Mouse (Mus musculus): Measurements from ENCODE around the gene Lad1. TPM values are rescaled to one million over a fixed set of nuclear protein-coding genes. Genes with fewer than 3 reads are reported as not detected.

Lad1 gene
- polyA plus RNA-seq, 1 experiment from 2014 or later, result 4.8 TPM

GRCm38 (mm10) chr1:135863786-135864335 lies 45.5 kb downstream of the Lad1 start:
- Histone ChIP-seq H3K4me1 (ENCODE audit: control insufficient read depth in 2 of 2, insufficient read depth in 2 of 2, low read length in 2 of 2) (peaks cover 25 to 30% of the 10 kb centered on the region in 2 experiments), H3K36me3 (ENCODE audit: control insufficient read depth, insufficient read depth, low read length) (no peaks in the 10 kb centered on the region), H3K9ac (ENCODE audit: low read length) (no peak overlapping the region), H3K4me2 (ENCODE audit: low read length) (no peak overlapping the region), H3K4me3 (ENCODE audit: control insufficient read depth in 1 of 2, insufficient read depth in 1 of 2, low read depth in 1 of 2, low read length in 2 of 2) (no peak overlapping the region), H3K9me3 (ENCODE audit: control insufficient read depth, low read length) (no peaks in the 10 kb centered on the region), H3K27ac (replicated peaks in 1 of 2; ENCODE audit: control insufficient read depth in 1 of 2, insufficient read depth in 1 of 2, low read depth in 2 of 2, low read length in 2 of 2) (no peak overlapping the region), H3K27me3 (ENCODE audit: control insufficient read depth, insufficient read depth, low read length) (peaks cover 4% of the 10 kb centered on the region; the same call in 1 of the 2 replicates)
- 63% methylated on average over 9 of the region's 9 CpGs for WGBS
- no peak for ATAC-seq (ENCODE audit: insufficient number of reproducible peaks, insufficient read depth, low FRiP score, low read depth)

- Histone ChIP-seq H3K4me3 (ENCODE audit: control insufficient read depth in 1 of 2, insufficient read depth in 1 of 2, low read depth in 1 of 2, low read length in 2 of 2) (no peak overlapping the region), H3K9ac (ENCODE audit: low read length) (no peak overlapping the region), H3K27ac (replicated peaks in 1 of 2; ENCODE audit: control insufficient read depth in 1 of 2, insufficient read depth in 1 of 2, low read depth in 2 of 2, low read length in 2 of 2) (no peak overlapping the region), H3K36me3 (ENCODE audit: control insufficient read depth, insufficient read depth, low read length) (no peaks in the 10 kb centered on the region), H3K4me1 (ENCODE audit: control insufficient read depth in 2 of 2, insufficient read depth in 2 of 2, low read length in 2 of 2) (peaks cover 25 to 30% of the 10 kb centered on the region in 2 experiments), H3K27me3 (ENCODE audit: control insufficient read depth, insufficient read depth, low read length) (peaks cover 4% of the 10 kb centered on the region; the same call in 1 of the 2 replicates), H3K4me2 (ENCODE audit: low read length) (no peak overlapping the region), H3K9me3 (ENCODE audit: control insufficient read depth, low read length) (no peaks in the 10 kb centered on the region)
- WGBS, result 77% methylated on average over 6 of the region's 6 CpGs
- ATAC-seq (ENCODE audit: insufficient number of reproducible peaks, insufficient read depth, low FRiP score, low read depth), result no peak
These were observed 46.4 kb downstream of the Lad1 start for GRCm38 (mm10) chr1:135864830-135865229.

- 43% methylated on average over 19 of the region's 19 CpGs for WGBS
- H3K9ac ChIP-seq (ENCODE audit: low read length), result no peak overlapping the region
- ATAC-seq (ENCODE audit: insufficient number of reproducible peaks, insufficient read depth, low FRiP score, low read depth), result no peak
- H3K4me3 ChIP-seq (ENCODE audit: control insufficient read depth in 1 of 2, insufficient read depth in 1 of 2, low read depth in 1 of 2, low read length in 2 of 2), result no peak overlapping the region
- H3K4me2 ChIP-seq (ENCODE audit: low read length), result no peak overlapping the region
- no peak overlapping the region for H3K27ac ChIP-seq (replicated peaks in 1 of 2; ENCODE audit: control insufficient read depth in 1 of 2, insufficient read depth in 1 of 2, low read depth in 2 of 2, low read length in 2 of 2)
- peaks cover 25 to 28% of the 10 kb centered on the region in 2 experiments for H3K4me1 ChIP-seq (ENCODE audit: control insufficient read depth in 2 of 2, insufficient read depth in 2 of 2, low read length in 2 of 2)
- no peaks in the 10 kb centered on the region for H3K9me3 ChIP-seq (ENCODE audit: control insufficient read depth, low read length)
- H3K36me3 ChIP-seq (ENCODE audit: control insufficient read depth, insufficient read depth, low read length), result no peaks in the 10 kb centered on the region
- peaks cover 4% of the 10 kb centered on the region; the same call in 1 of the 2 replicates for H3K27me3 ChIP-seq (ENCODE audit: control insufficient read depth, insufficient read depth, low read length)
These were observed 47.3 kb downstream of the Lad1 start for GRCm38 (mm10) chr1:135865518-135866194.

- H3K36me3 ChIP-seq (ENCODE audit: control insufficient read depth, insufficient read depth, low read length), result no peaks in the 10 kb centered on the region
- WGBS, result 86% methylated on average over 6 of the region's 6 CpGs
- H3K4me2 ChIP-seq (ENCODE audit: low read length), result no peak overlapping the region
- no peaks in the 10 kb centered on the region for H3K9me3 ChIP-seq (ENCODE audit: control insufficient read depth, low read length)
- no peak overlapping the region for H3K27ac ChIP-seq (replicated peaks in 1 of 2; ENCODE audit: control insufficient read depth in 1 of 2, insufficient read depth in 1 of 2, low read depth in 2 of 2, low read length in 2 of 2)
- H3K9ac ChIP-seq (ENCODE audit: low read length), result no peak overlapping the region
- no peak for ATAC-seq (ENCODE audit: insufficient number of reproducible peaks, insufficient read depth, low FRiP score, low read depth)
- H3K4me3 ChIP-seq (ENCODE audit: control insufficient read depth in 1 of 2, insufficient read depth in 1 of 2, low read depth in 1 of 2, low read length in 2 of 2), result no peak overlapping the region
- peaks cover 0 to 3% of the 10 kb centered on the region in 2 experiments; a peak in 1 of 4 replicates for H3K4me1 ChIP-seq (ENCODE audit: control insufficient read depth in 2 of 2, insufficient read depth in 2 of 2, low read length in 2 of 2)
- H3K27me3 ChIP-seq (ENCODE audit: control insufficient read depth, insufficient read depth, low read length), result peaks cover 4% of the 10 kb centered on the region; the same call in 1 of the 2 replicates
These were observed 50.2 kb downstream of the Lad1 start for GRCm38 (mm10) chr1:135868570-135868969.

- H3K9ac ChIP-seq (ENCODE audit: low read length), result no peak overlapping the region
- H3K27me3 ChIP-seq (ENCODE audit: control insufficient read depth, insufficient read depth, low read length), result no peaks in the 10 kb centered on the region
- H3K4me2 ChIP-seq (ENCODE audit: low read length), result no peak overlapping the region
- H3K4me3 ChIP-seq (ENCODE audit: control insufficient read depth in 1 of 2, insufficient read depth in 1 of 2, low read depth in 1 of 2, low read length in 2 of 2), result no peak overlapping the region
- ATAC-seq (ENCODE audit: insufficient number of reproducible peaks, insufficient read depth, low FRiP score, low read depth), result no peak
- H3K9me3 ChIP-seq (ENCODE audit: control insufficient read depth, low read length), result no peaks in the 10 kb centered on the region
- WGBS, result 75% methylated on average over 4 of the region's 4 CpGs
- no peaks in the 10 kb centered on the region for H3K36me3 ChIP-seq (ENCODE audit: control insufficient read depth, insufficient read depth, low read length)
- no peaks in the 10 kb centered on the region for H3K4me1 ChIP-seq (ENCODE audit: control insufficient read depth in 2 of 2, insufficient read depth in 2 of 2, low read length in 2 of 2)
- H3K27ac ChIP-seq (replicated peaks in 1 of 2; ENCODE audit: control insufficient read depth in 1 of 2, insufficient read depth in 1 of 2, low read depth in 2 of 2, low read length in 2 of 2), result no peak overlapping the region
These were observed 54.6 kb downstream of the Lad1 start for GRCm38 (mm10) chr1:135872991-135873390.

GRCm38 (mm10) chr1:135877248-135877647 lies 58.9 kb downstream of the Lad1 start:
- Histone ChIP-seq H3K9ac (ENCODE audit: low read length) (no peak overlapping the region), H3K27ac (replicated peaks in 1 of 2; ENCODE audit: control insufficient read depth in 1 of 2, insufficient read depth in 1 of 2, low read depth in 2 of 2, low read length in 2 of 2) (no peak overlapping the region), H3K27me3 (ENCODE audit: control insufficient read depth, insufficient read depth, low read length) (no peaks in the 10 kb centered on the region; the same call in none of the 2 replicates), H3K4me1 (ENCODE audit: control insufficient read depth in 2 of 2, insufficient read depth in 2 of 2, low read length in 2 of 2) (no peaks in the 10 kb centered on the region), H3K4me2 (ENCODE audit: low read length) (no peak overlapping the region), H3K9me3 (ENCODE audit: control insufficient read depth, low read length) (no peaks in the 10 kb centered on the region), H3K4me3 (ENCODE audit: control insufficient read depth in 1 of 2, insufficient read depth in 1 of 2, low read depth in 1 of 2, low read length in 2 of 2) (no peak overlapping the region), H3K36me3 (ENCODE audit: control insufficient read depth, insufficient read depth, low read length) (no peaks in the 10 kb centered on the region)
- 78% methylated on average over 2 of the region's 2 CpGs for WGBS
- no peak for ATAC-seq (ENCODE audit: insufficient number of reproducible peaks, insufficient read depth, low FRiP score, low read depth)

- H3K9ac ChIP-seq (ENCODE audit: low read length), result no peak overlapping the region
- H3K4me2 ChIP-seq (ENCODE audit: low read length), result no peak overlapping the region
- no peak overlapping the region for H3K4me3 ChIP-seq (ENCODE audit: control insufficient read depth in 1 of 2, insufficient read depth in 1 of 2, low read depth in 1 of 2, low read length in 2 of 2)
- 64% methylated on average over 10 of the region's 10 CpGs for WGBS
- H3K36me3 ChIP-seq (ENCODE audit: control insufficient read depth, insufficient read depth, low read length), result no peaks in the 10 kb centered on the region
- no peaks in the 10 kb centered on the region; the same call in none of the 2 replicates for H3K27me3 ChIP-seq (ENCODE audit: control insufficient read depth, insufficient read depth, low read length)
- no peak for ATAC-seq (ENCODE audit: insufficient number of reproducible peaks, insufficient read depth, low FRiP score, low read depth)
- H3K9me3 ChIP-seq (ENCODE audit: control insufficient read depth, low read length), result no peaks in the 10 kb centered on the region
- H3K4me1 ChIP-seq (ENCODE audit: control insufficient read depth in 2 of 2, insufficient read depth in 2 of 2, low read length in 2 of 2), result no peaks in the 10 kb centered on the region
- no peak overlapping the region for H3K27ac ChIP-seq (replicated peaks in 1 of 2; ENCODE audit: control insufficient read depth in 1 of 2, insufficient read depth in 1 of 2, low read depth in 2 of 2, low read length in 2 of 2)
These were observed 64.1 kb downstream of the Lad1 start for GRCm38 (mm10) chr1:135882385-135883109.

Data from heart, embryonic 14.5 days (tissue).